Mouse (Mus musculus) right cerebral cortex, postnatal 25 days (tissue): ENCODE results near the gene Srrm3.

Source experiments
- DNase-seq: peaks from one replicate; pipeline ENCODE4 v3.0.0; 2022

The Srrm3 gene

GRCm38 (mm10) chr5:135806555-135807262 is at the start of gene Srrm3:
Gene Srrm3 (plus strand): TSS chr5:135806890.
- peak; percentile 90 for DNase-seq

GRCm38 (mm10) chr5:135761881-135762280 is 44.8 kb upstream of the Srrm3 start:
- DNase-seq: no peak

DNA sequence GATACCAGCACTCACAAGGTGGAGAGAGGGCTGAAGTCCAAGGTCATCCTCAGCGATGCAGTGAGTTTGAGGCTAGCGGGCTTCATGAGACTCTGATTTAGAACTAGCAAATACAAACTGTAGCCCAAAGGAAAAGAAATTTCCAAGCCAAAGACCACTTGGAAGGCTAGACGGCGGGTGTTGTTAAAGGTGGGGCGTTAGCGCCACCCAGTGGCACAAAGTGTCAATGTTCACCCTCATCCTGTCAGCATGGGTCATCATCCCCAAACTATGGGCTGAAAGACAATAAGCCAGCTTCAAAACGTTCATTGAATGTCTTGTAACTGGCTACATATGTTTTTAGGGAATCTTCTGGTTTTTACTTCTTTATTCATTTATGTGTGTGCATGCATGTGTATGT is 43.2 kb upstream of the Srrm3 start:
- peak; percentile 51 for DNase-seq

- DNase-seq: no peak
Measured at GRCm38 (mm10) chr5:135764971-135765370, 41.7 kb upstream of the Srrm3 start.

GRCm38 (mm10) chr5:135772519-135772918 is 34.2 kb upstream of the Srrm3 start:
- DNase-seq: no peak

DNA sequence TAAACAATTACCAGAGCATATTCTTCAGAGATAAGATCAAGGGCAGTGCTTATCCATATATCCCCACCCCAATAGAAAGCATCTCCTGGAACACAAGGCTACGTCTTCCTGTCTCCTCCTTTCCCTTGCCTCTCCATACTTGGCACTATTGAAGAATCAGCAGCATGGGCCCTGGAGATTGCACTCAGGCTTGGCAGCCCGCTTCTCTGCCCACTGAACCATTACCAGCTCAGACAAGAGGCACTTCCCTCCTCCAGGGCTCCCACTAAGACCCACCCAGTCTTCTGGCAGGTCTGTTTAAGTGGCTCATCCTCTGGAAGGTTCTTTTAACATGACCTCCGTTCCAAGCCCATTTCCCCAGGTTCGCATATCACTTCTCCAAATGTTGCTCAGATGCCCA is 30.1 kb upstream of the Srrm3 start:
- no peak for DNase-seq

- no peak for DNase-seq
Measured at GRCm38 (mm10) chr5:135777796-135778470, 28.8 kb upstream of the Srrm3 start, which contains the start of gene Styxl1. Gene Styxl1 (minus strand): TSS chr5:135778385.

DNA sequence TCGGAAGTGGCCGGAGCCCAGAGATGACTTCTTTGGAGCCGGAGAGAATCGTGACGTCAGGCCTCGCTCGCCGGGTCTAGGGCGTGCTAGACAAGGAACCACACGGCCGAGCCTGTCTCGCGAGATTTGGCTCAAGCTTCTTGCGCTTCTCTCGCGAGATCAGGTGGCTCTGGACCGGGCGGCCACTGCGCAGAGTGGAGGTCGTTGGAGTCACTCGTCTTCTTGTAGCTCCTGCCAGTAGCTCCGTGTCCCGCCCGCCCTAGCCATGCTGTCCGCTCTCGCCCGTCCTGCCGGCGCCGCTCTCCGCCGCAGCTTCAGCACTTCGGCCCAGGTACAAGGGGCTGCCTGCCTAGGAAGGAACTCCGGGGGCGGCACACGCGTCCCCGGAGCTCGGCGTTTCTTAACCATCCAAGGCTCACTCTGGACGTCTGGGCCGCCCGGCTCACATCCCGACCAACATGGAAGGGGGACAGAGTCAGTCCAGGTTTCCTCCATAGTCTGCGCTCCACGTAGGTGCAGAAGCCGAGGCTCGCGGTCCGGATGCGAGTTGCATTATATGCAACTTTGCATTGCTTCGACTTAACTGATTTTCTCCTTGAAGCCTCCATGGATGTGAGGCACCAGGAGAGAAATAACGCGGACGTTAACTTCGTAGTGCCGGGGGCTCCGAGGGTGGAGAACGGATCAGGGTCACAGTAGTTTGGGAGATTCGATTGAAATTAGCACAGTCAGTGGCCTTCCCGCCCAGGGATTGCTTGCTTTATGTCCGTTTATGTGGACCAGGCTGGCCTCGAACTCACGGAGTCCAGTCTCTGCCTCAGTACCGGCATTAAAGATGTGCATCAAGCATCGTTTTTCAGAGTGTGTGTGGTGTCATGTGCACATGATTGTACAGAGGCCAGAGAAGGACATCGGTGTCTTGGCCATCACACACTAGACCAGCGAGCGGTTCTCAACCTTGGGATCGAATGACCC is 27.9 kb upstream of the Srrm3 start, which contains the start of gene Mdh2:
Gene Mdh2 (plus strand): TSS at position 10 of the 975 bp plus-strand sequence.
- DNase-seq: peak; percentile 99

DNA sequence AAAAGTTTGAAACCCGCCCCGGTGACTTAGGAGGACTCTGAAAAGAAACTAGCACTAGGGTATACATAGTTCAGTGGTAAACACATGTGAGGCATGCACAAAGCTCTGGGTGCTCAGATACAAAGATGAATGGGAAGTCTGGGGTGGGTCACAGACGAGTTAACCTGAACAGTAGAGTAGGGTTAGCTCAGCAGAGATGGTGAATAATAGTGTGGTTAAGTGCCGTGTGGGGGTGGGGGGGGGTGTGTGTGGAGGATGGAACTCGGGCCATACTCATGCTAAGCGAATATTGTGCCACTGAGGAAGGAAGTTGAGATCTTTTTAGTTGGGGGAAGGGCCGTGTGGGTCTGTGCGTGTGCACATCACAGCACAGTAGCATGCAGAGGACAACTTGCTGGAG is 26.4 kb upstream of the Srrm3 start:
- no peak for DNase-seq

DNA sequence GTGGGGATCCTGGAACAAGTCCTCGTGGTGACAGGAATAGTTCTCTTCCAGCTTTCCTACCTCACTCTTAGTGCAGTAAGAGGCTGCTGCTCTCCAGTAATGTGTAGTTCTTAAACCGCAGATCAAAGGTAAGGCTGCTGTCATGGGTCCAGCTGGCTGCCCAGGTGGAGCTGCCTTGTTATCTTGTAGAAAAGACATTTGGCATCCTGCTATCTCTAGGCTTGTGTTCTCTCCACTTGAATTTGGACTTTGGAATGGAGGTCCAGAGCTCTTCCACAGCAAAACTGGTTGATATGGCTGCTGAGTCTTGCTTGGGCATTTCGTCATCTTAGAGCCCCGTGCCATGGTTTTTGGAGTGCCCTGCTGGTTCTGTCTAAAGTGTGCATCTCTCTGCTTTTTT is 23.8 kb upstream of the Srrm3 start:
- DNase-seq: no peak

- peak; percentile 85 for DNase-seq
Measured at GRCm38 (mm10) chr5:135793996-135794858, 12.5 kb upstream of the Srrm3 start.

- DNase-seq: no peak
Measured at GRCm38 (mm10) chr5:135794859-135795181, 11.9 kb upstream of the Srrm3 start.

DNA sequence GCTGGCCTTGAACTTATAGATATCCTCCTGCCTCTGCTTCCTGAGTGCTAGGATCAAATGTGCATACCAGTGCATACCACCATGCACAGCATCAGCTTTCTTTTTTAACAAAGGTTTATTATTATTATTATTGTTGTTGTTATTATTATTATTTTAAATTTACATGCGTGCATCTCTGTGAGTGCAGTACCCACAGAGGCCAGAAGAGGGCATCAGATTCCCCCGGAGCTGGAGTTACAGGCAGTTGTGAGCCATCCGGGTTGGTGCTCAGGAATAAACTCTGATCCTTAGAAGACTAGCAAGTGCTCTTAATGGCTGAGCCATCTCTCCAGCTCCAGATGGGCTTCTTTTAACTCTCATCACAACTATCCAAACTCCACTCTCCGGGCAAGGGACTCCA is 6.9 kb upstream of the Srrm3 start:
- no peak for DNase-seq

DNA sequence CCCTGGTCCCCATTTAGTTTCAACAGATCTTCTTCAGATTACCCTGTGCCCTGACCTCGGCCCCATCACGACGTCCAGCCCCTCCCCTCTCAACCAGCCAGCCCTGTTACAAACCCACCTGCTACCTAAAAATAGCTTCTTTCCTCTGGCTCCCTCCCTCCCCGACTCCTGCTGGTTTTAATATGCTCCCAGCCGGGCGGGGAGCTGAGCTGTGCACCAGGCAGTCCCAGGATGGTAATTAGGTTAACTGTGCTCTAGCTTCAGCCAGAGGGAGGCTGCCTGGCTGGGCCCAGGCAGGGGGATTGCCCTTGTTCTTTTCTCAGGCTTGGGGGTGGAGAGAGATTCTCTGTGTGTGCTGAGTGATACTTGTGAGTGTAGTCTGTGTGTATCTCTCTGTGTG is 5.8 kb upstream of the Srrm3 start:
- no peak for DNase-seq

DNA sequence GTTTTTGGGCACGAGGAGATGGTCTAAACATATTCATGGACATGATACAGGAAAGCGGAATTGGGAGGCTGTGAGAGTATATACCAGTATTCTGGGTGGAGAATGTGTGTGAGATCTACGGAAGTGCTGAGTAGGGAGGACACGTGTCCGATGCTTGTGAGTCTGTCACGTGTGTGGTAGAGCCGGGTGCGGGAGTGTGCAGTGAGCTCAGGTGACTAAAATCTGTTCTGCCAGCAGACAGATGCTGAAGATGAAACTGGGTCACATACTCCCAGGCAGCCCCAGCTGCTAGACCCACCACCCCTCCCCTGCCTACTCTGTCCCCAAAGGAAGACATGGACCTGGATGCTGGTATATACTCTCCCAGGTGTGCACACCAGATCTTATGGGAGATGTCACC is 4.0 kb upstream of the Srrm3 start:
- no peak for DNase-seq

DNA sequence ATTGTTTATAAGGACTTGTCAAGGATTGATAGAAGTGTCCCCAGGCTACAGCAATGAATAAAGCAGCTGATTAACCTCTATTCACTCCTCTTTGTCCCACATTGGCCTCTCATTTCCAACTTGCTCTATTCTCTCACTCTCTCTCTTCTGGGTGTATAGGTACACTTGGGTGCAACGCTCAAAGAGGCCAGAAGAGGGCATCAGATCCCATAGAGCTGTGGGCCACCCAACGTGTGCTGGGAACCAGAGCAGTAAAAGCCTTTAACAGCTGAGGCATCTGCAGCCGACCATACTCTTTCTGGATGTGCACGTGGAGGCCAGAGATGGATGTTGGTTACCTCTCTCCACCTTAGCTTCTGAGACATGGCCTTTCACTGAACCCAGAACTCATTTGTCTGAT is 3.6 kb upstream of the Srrm3 start:
- no peak for DNase-seq

- no peak for DNase-seq
Measured at GRCm38 (mm10) chr5:135803676-135804075, 3.0 kb upstream of the Srrm3 start.

DNA sequence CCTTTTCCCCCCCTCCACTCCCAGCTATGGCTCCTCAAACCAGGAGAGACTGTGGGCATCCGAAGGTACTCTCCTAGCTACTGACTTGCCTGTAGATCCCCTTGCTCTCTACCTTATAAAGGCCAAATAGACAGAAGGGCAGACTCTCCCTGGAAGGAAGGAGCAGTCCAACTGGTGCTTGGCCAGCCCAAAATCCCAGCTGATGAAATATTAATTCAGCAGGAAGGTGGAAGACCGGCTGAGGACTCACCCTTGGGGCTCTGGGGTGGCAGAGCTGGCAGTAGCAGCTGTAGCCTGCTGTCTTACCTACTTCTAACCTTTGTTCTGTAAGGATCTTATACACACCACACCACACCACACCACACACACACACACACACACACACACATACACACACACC is 2.0 kb upstream of the Srrm3 start:
- DNase-seq: no peak

- peak; percentile 47 for DNase-seq
Measured at GRCm38 (mm10) chr5:135807263-135807637, 560 bp downstream of the Srrm3 start.

DNA sequence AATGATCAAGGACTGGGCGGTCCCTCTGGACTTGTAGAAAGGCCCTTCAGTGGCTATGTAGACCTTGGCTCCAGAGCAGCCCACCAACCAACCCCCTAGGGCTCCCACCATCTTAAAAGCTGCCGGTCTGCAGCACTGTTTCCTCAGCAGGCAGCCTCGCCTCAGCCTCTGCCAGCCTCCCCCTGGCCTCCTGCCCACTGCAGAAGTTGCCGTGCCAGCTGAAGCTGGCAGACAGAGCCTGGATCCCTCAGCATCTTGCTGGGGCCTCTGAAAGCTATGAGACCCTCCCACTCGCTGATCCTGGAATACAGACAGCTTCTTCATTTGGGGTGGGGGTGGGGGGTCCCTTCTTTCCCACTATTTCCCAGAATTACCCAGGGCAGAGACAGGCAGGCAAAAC is 6.3 kb downstream of the Srrm3 start:
- DNase-seq: peak; percentile 75

- no peak for DNase-seq
Measured at GRCm38 (mm10) chr5:135818491-135818890, 11.8 kb downstream of the Srrm3 start.

DNA sequence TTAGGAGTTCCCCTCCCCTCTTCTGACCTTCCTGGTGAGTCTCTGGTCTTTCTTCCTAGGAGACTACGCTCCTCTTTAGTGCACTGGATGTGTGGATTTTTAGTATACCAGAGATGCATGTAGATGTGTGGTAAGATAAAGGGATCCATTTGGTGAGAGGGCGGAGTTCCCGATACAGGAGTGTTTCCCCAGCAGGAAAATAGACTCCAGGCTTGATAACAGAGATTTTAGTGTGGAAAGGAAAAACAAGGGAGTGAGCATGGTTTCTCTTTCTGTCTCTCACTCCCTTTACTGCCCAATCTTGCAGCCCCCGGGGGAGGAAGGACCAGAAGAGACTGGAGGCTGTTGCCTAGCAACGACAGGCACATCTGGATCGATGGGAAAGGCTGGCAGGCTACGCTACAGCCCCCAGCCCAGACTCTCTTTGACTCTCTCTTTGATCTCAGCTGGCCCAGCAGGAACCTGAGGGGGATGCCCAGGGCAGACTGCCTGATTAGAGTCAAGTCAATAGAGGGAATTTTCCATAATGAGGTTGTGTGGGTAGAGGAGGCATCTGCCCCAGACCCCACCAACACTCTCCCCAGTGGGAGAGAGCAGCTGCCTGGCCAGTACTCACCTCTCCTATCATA is 15.7 kb downstream of the Srrm3 start:
- DNase-seq: no peak
